Mouse (Mus musculus) ES-CJ7 (cell line): ENCODE data around the gene Mas1.

Source experiments
- DNase-seq: peaks from one replicate; pipeline ENCODE4 v3.0.0; 2011; ENCODE audit warnings: low read depth, low spot score

The Mas1 gene

GRCm38 (mm10) chr17:12830351-12830750 lies 37.6 kb downstream of the Mas1 start:
- DNase-seq, result no peak

GRCm38 (mm10) chr17:12815885-12816284 lies 52.1 kb downstream of the Mas1 start:
- DNase-seq, result no peak

GRCm38 (mm10) chr17:12814502-12814901 lies 53.4 kb downstream of the Mas1 start:
- no peak for DNase-seq

GRCm38 (mm10) chr17:12810973-12811303 lies 57.0 kb downstream of the Mas1 start:
- DNase-seq, result no peak

GRCm38 (mm10) chr17:12810103-12810972 lies 57.6 kb downstream of the Mas1 start:
- peak; percentile 78 for DNase-seq

- DNase-seq, result no peak
Observed at GRCm38 (mm10) chr17:12808851-12809250, 59.1 kb downstream of the Mas1 start.

GRCm38 (mm10) chr17:12804584-12805445 lies 63.1 kb downstream of the Mas1 start:
- DNase-seq, result no peak

GRCm38 (mm10) chr17:12801861-12802540 lies 65.9 kb downstream of the Mas1 start:
- DNase-seq, result no peak

- no peak for DNase-seq
Observed at GRCm38 (mm10) chr17:12799368-12800275, 68.3 kb downstream of the Mas1 start.

GRCm38 (mm10) chr17:12798571-12798970 lies 69.4 kb downstream of the Mas1 start:
- DNase-seq, result no peak

- no peak for DNase-seq
Observed at GRCm38 (mm10) chr17:12797427-12798029, 70.4 kb downstream of the Mas1 start.

- DNase-seq, result no peak
Observed at GRCm38 (mm10) chr17:12796633-12797032, 71.3 kb downstream of the Mas1 start.

- no peak for DNase-seq
Observed at GRCm38 (mm10) chr17:12793660-12794406, 74.1 kb downstream of the Mas1 start.

GRCm38 (mm10) chr17:12792422-12793206 lies 75.3 kb downstream of the Mas1 start:
- DNase-seq, result no peak

GRCm38 (mm10) chr17:12791420-12791819 lies 76.5 kb downstream of the Mas1 start:
- no peak for DNase-seq

- no peak for DNase-seq
Observed at GRCm38 (mm10) chr17:12791079-12791406, 76.9 kb downstream of the Mas1 start.
